Mouse (Mus musculus): Measurements from ENCODE around the gene Gxylt2. TPM values are rescaled to one million over a fixed set of nuclear protein-coding genes. Genes with fewer than 3 reads are reported as not detected.

The Gxylt2 gene
- total RNA-seq, 2 experiments from 2014 or later: 0.89 to 1.1 TPM

GRCm38 (mm10) chr6:100833811-100834481 is 129.4 kb downstream of the Gxylt2 start:
- peak; percentile 20 to 38 for DNase-seq
- intact Hi-C loops (cut with DNase I): no loop called here

- no peak for DNase-seq
- intact Hi-C loops (cut with DNase I): no loop called here
Measured at GRCm38 (mm10) chr6:100834489-100835160, 130.1 kb downstream of the Gxylt2 start.

GRCm38 (mm10) chr6:100845058-100845457 is 140.5 kb downstream of the Gxylt2 start:
- intact Hi-C loops (cut with DNase I): no loop called here
- DNase-seq: no peak

GRCm38 (mm10) chr6:100847264-100847663 is 142.7 kb downstream of the Gxylt2 start:
- no peak for DNase-seq
- intact Hi-C loops (cut with DNase I): no loop called here

- no peak for DNase-seq
- intact Hi-C loops (cut with DNase I): no loop called here
Measured at GRCm38 (mm10) chr6:100848682-100849375, 144.3 kb downstream of the Gxylt2 start.

GRCm38 (mm10) chr6:100850671-100851081 is 146.1 kb downstream of the Gxylt2 start:
- intact Hi-C loops (cut with DNase I): no loop called here
- DNase-seq: no peak

GRCm38 (mm10) chr6:100851083-100851482 is 146.5 kb downstream of the Gxylt2 start:
- DNase-seq: no peak
- intact Hi-C loops (cut with DNase I): no loop called here

Other genes starting within 250 kb of the Gxylt2 start
- gene Shq1, start 33.6 kb upstream of the Gxylt2 start, total RNA-seq (2021): 1 to 10 TPM; 1.5 to 1.8 TPM
- 10 to 100 TPM; 48.2 to 51.3 TPM for gene Ppp4r2, start 128.9 kb downstream of the Gxylt2 start, total RNA-seq (2021)